Mouse (Mus musculus) hindbrain, embryonic 10.5 days (tissue): ENCODE measurements around the gene Klrg1. TPM values are rescaled to one million over a fixed set of nuclear protein-coding genes. Genes with fewer than 3 reads are reported as not detected.

Experiments used
- DNase-seq: peaks from one replicate; pipeline ENCODE4 v3.0.0-alpha.2; 2017; ENCODE audit warnings: low spot score
- H3K27ac ChIP-seq: fragments of 300-500 bp; sonication (generic); 2 replicates; pipeline ENCODE4 v1.5.1; 2016; ENCODE audit warnings: mild to moderate bottlenecking, moderate library complexity
- H3K27me3 ChIP-seq: fragments of 300-500 bp; sonication (generic); 2 replicates; pipeline ENCODE4 v1.6.1; 2016; ENCODE audit warnings: mild to moderate bottlenecking; ENCODE audit not compliant: poor library complexity, insufficient read depth, severe bottlenecking
- H3K36me3 ChIP-seq: fragments of 300-500 bp; sonication (generic); 2 replicates; pipeline ENCODE4 v1.6.1; 2016; ENCODE audit warnings: mild to moderate bottlenecking, moderate library complexity
- H3K4me1 ChIP-seq: fragments of 300-500 bp; sonication (generic); replicated peaks from 2 replicates; pipeline ENCODE4 v1.6.1; 2016; ENCODE audit warnings: mild to moderate bottlenecking
- H3K4me3 ChIP-seq: fragments of 300-500 bp; sonication (generic); 2 replicates; pipeline ENCODE4 v1.5.1; 2016; ENCODE audit warnings: mild to moderate bottlenecking, moderate library complexity
- H3K9me3 ChIP-seq: fragments of 300-500 bp; sonication (generic); 2 replicates; pipeline ENCODE4 v1.6.1; 2016; ENCODE audit warnings: mild to moderate bottlenecking, moderate library complexity
- WGBS: fragments of 180-500 bp; shearing (Covaris S2); methylation state at CpG from one replicate; pipeline ENCODE4 v1.1.7; 2016; 5-methylcytosine and 5-hydroxymethylcytosine counted together
- polyA plus RNA-seq: library from polyadenylated mRNA; unstranded; fragments of >200 nt; fragmentation: Nextera tagmentation; extraction: Ambion mirVana; gene quantifications from 2 replicates; pipeline ENCODE4 v1.2.1, GENCODE M21; 2016

The Klrg1 gene
- polyA plus RNA-seq = 0.21 TPM in 1 of 2 replicates, not detected in the other

DNA sequence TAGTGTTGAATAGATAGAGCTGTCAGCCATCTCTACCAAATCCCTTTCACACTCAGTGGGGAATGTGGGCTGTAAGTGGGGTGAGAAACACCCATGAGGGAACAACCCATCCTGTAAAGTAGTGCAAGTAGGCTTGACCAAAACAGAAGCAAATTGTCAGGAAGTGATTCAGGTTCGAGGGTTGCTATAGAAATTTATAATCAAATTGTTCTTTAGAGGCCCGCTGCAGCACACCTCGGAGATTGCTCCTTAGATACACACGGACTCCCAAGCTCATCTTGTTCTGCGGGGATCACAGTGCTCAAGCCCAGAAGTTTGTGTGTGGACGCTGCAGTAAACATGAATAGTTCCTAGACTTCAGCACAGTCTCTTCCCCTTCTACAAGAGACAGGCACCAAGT lies at the start of gene Klrg1:
TSS of gene Klrg1 (minus strand) at position 101 of the 400 bp plus-strand sequence.
- no peaks in the 10 kb centered on the region for H3K36me3 ChIP-seq
- 85% methylated on average over 6 of the region's 6 CpGs for WGBS
- H3K27ac ChIP-seq = no peak within 1 kb of the TSS
- no peaks in the 10 kb centered on the region for H3K4me1 ChIP-seq
- no peak for DNase-seq
- H3K4me3 ChIP-seq = no peak within 1 kb of the TSS
- no peaks in the 10 kb centered on the region for H3K27me3 ChIP-seq
- no peaks in the 10 kb centered on the region for H3K9me3 ChIP-seq

DNA sequence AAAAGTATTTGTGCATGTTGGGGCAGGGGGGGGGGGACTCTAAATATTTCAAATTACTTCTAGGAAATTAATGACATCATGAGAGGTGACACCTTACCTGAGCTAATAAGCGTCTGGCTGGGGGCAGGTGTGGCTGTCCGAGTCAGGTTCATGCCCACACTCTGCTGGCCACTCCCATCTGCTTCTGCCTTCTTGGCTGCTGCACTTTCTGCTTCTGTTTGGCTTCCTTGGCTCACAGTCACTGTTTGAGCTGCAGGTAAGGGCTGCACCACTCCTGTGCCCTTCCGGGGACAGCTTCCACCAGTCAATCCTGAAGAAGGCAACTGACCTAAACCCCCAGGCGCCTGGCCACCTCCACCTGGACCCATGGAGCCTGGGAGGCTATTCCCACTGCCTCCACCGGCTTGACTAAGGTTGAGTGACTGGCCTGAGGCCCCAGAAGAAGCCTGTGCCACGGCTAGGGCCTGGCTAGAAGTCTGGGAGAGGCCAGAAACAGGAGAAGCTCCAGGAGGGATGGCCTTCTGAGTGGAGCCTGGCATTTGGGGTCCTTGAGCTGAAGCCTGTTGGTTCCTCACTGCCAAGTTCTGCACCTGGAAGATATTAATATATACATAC lies 42.8 kb upstream of the Klrg1 start:
- WGBS = 96% methylated on average over 6 of the region's 6 CpGs
- DNase-seq = no peak
- peaks cover 93% of the 10 kb centered on the region for H3K36me3 ChIP-seq

DNA sequence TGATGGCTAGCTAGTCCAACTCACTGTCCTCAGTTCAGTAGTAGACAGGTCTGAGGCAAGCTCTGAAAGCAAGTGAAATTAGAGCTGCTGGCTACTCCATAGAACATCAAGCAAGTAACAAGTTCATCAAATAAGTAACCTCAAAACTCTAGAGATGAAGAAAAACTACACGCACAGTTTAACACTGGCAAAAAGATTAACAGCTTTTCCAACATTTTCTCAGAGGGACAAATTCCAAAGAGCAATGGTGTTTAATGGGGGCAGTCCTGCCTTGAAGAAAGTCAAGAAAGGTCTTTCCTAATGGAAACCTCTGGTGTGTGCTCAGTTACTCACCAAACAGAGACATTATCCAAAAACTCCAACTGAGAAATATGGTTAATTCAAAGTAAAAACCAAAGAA lies 36.0 kb upstream of the Klrg1 start:
- H3K4me1 ChIP-seq = no peaks in the 10 kb centered on the region
- peaks cover 99% of the 10 kb centered on the region for H3K36me3 ChIP-seq
- H3K9me3 ChIP-seq = no peaks in the 10 kb centered on the region
- WGBS = 100% methylated on average over 1 of the region's 1 CpGs
- H3K27me3 ChIP-seq = no peaks in the 10 kb centered on the region
- no peak overlapping the region for H3K4me3 ChIP-seq
- DNase-seq = no peak
- H3K27ac ChIP-seq = no peak overlapping the region

More for the DNA sequence above, 42.8 kb upstream of the Klrg1 start:
- Histone ChIP-seq H3K9me3 (no peaks in the 10 kb centered on the region), H3K4me3 (no peak overlapping the region), H3K27ac (no peak overlapping the region), H3K4me1 (no peaks in the 10 kb centered on the region), H3K27me3 (no peaks in the 10 kb centered on the region)

DNA sequence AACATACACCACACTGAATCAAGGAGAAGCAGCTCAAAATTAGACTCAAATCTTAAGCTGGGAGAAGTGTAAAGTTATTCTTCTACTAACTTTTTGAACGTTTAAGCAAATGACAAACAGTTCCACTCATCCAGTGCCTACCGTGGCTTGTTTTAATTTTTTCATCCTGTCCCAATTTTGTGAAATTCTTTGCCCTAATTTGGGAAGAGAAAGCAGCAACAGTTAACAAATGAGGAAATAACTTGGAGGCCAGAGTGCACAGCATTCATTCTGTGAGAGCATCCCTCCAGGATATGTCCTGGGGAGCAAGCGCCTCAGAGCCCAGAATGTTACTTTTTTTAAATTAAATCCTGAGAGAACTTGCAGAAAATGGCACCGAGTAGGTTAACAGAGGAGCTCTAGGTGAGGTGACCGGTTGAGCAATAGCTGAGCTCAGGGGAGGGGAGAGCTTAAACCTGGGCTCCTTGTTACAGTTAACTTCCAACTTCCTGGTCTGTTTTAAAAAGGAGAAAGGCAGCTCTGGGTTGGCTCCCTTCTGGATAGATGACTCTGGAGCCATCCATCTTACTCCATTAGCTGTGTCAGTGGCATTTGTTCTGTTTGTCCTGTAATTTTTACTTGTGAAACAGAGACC lies 27.6 kb upstream of the Klrg1 start:
- Histone ChIP-seq H3K36me3 (peaks cover 38% of the 10 kb centered on the region), H3K27ac (no peak overlapping the region), H3K4me3 (peak overlapping the region; percentile 86), H3K9me3 (no peaks in the 10 kb centered on the region), H3K4me1 (peaks cover 21% of the 10 kb centered on the region), H3K27me3 (no peaks in the 10 kb centered on the region)
- 82% methylated on average over 5 of the region's 5 CpGs for WGBS
- DNase-seq = no peak

DNA sequence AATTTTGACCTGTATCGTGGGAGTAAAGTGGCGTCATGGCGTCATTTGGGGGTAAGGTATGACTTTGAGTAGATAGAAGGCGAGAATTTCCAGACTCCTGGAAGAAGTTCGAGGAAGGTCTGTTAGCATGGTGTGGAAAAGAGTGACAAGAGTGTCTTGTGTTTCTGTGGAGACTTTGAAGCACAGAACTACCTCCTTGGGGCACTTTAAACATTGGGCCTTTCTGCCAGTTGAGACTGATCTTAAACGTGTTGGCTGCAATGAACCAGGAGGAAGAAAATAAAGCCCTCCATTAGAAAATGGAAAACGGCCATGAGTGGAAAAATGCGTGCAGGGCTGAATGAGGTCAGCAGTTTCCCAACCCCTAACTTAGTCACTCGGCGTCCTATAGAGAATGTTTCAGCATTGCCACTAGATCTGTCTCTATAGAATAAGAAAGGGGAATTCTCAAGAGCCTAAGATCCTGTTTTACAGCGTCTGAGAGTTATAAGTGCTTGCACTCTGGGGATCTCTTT lies 26.8 kb upstream of the Klrg1 start:
- H3K4me3 ChIP-seq = peak overlapping the region; percentile 86
- H3K27me3 ChIP-seq = no peaks in the 10 kb centered on the region
- peaks cover 30% of the 10 kb centered on the region for H3K36me3 ChIP-seq
- H3K4me1 ChIP-seq = peaks cover 21% of the 10 kb centered on the region
- H3K9me3 ChIP-seq = no peaks in the 10 kb centered on the region
- 15% methylated on average over 11 of the region's 11 CpGs for WGBS
- H3K27ac ChIP-seq = peak overlapping the region; percentile 93
- no peak for DNase-seq

DNA sequence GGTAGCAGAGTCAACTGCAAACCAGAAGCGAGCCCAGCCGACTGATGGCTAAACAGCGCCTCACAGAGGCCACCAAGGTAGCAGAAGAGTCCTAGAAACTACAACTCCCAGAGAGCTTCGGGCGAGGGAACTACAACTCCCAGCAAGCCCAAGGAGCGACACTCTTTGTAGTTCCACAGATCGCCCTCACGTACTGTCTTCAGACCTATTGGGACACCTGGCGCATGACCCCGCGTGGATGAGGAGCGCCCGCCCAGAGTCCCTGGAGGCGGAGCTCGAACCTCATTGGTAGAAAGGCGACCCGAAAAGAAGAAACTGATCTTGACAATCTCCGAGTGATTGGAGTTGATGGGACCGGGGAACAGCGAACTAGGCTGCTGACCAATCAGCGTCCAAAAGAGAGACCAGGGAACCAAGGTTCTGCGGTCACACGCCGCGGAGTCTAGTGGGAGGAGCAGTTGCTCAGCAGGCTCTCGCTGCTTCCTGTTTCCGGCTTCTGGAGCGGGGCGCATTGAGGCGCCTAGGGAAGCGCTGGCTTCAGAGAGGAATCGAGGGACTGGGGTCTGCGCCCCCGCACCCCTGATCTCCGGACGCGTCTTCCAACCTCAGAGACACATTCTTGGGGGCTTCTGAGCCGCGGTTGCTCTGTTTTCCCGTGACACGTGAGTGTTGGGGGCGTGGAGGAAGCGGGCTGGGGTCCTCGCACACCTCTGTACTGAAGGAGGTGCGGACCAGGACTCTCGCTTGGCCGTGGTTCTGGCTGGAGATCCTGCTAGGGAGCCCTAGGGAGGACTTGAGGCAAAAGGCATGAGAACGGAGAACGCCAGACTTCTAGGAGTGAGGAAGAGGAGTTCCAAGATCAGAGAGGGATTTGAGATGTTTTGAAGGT lies 26.1 kb upstream of the Klrg1 start, which contains the start of gene M6pr:
TSS of gene M6pr (plus strand) at position 216 of the 889 bp plus-strand sequence.
- Histone ChIP-seq H3K4me1 (peaks cover 21% of the 10 kb centered on the region), H3K9me3 (no peaks in the 10 kb centered on the region), H3K36me3 (peaks cover 22% of the 10 kb centered on the region), H3K27ac (peak within 1 kb of the TSS; percentile 93), H3K4me3 (peak within 1 kb of the TSS; percentile 86), H3K27me3 (no peaks in the 10 kb centered on the region)
- DNase-seq = peak; percentile 94
- under 1% methylated on average over 49 of the region's 49 CpGs for WGBS

DNA sequence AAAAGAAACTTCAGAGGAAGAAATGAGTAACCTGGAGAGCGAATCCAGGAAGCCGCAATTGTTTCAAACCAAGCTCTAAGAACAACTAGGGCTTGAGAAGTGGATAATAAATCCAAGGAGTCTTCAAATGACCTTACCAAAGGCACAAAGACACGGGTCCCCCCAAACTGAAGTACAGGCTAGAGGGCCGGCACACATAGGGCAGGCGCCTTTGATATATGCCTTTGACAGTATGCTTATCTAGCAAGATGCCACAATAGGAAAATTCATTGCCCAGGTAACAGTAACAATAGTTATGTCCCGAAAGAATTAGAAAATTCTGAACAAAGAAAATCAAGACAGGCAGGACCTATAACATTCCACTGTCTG lies 25.4 kb upstream of the Klrg1 start:
- H3K9me3 ChIP-seq = no peaks in the 10 kb centered on the region
- peaks cover 21% of the 10 kb centered on the region for H3K4me1 ChIP-seq
- no peak for DNase-seq
- H3K27ac ChIP-seq = peak overlapping the region; percentile 93
- H3K27me3 ChIP-seq = no peaks in the 10 kb centered on the region
- WGBS = 69% methylated on average over 6 of the region's 6 CpGs
- H3K36me3 ChIP-seq = peaks cover 16% of the 10 kb centered on the region
- peak overlapping the region; percentile 86 for H3K4me3 ChIP-seq

DNA sequence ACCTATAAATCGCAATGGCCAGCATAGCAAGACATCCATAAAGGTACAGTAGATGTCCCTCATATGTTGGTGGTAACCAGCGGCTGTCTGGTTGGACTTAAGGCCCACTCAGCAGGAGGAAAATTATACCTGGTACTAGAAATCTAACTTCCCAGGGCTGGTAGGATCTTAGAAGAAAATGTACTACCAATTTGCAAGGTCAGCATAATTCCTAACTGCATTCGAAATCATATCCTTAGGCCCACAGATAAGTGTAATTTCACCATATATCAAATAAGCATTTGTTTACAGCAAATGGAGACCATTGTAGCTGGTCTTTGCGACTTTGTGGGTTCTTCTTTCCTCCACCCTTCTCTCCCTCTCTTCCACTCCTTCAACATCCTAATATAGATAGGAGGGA lies 24.0 kb upstream of the Klrg1 start:
- H3K27me3 ChIP-seq = no peaks in the 10 kb centered on the region
- WGBS = 85% methylated on average over 4 of the region's 4 CpGs
- H3K9me3 ChIP-seq = no peaks in the 10 kb centered on the region
- H3K36me3 ChIP-seq = peaks cover 2% of the 10 kb centered on the region; the same call in 1 of the 2 replicates
- no peak for DNase-seq
- H3K4me1 ChIP-seq = peaks cover 21% of the 10 kb centered on the region
- no peak overlapping the region for H3K27ac ChIP-seq
- no peak overlapping the region for H3K4me3 ChIP-seq

DNA sequence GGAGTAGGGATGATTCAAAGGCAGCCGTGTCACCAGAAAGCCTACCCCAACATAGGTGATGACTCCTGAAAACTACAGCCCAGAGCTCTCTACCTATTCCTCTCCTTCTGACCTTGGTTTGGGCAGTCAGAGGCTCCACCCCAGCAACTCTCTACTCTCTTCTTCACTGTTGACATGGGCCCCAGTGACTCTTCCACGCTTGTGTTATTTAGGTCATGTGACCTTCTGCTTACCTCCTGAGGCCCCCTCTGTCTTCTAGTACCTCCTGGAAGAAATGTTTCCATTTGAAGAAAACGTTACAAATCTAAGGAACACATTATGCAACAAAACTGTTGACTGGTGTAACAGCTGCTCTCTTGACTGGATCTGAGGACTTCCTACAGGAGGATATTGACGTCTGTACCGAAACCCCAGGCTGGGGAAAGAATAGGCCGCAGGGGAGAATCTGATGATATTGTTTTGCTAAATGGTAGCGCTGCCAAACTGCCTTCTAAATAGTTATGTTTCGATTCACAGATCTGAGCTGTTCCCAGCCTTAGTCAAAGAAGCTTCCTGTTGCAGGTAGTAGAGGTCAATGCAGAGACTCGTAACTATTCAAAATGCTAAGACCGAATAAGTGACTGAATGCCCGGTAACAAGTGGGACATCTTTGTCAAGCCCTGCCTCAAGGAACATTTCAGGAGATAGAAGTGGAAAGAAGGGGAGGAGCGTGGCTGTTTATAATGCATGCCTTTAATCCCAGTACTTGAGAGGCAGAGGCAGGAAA lies 22.3 kb upstream of the Klrg1 start:
- Histone ChIP-seq H3K36me3 (no peaks in the 10 kb centered on the region), H3K9me3 (no peaks in the 10 kb centered on the region), H3K4me3 (no peak overlapping the region), H3K4me1 (peaks cover 9% of the 10 kb centered on the region), H3K27ac (no peak overlapping the region), H3K27me3 (no peaks in the 10 kb centered on the region)
- no peak for DNase-seq
- 85% methylated on average over 12 of the region's 12 CpGs for WGBS

DNA sequence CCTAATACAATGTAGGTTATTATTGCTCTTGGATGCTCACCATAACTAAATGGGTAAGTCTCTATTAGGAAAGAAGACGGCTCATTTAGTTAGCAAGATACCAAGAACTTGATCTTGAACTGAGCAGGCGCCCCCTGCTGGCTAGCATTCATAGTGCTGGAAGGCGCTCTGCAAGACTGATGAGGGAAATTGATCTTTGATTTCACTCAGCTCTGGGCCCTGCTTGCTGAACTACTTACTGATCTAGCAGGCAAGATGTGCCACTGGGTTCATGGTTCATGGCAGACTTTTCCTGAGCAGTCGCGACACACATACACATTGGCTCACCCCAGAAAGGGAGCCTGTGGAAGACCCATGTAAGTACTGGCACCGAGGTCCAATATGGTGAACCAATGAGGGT lies 21.7 kb upstream of the Klrg1 start:
- H3K4me3 ChIP-seq = no peak overlapping the region
- no peaks in the 10 kb centered on the region for H3K36me3 ChIP-seq
- H3K4me1 ChIP-seq = peaks cover 3% of the 10 kb centered on the region
- H3K9me3 ChIP-seq = no peaks in the 10 kb centered on the region
- H3K27ac ChIP-seq = no peak overlapping the region
- peak; percentile 79 for DNase-seq
- 36% methylated on average over 6 of the region's 6 CpGs for WGBS
- no peaks in the 10 kb centered on the region for H3K27me3 ChIP-seq

DNA sequence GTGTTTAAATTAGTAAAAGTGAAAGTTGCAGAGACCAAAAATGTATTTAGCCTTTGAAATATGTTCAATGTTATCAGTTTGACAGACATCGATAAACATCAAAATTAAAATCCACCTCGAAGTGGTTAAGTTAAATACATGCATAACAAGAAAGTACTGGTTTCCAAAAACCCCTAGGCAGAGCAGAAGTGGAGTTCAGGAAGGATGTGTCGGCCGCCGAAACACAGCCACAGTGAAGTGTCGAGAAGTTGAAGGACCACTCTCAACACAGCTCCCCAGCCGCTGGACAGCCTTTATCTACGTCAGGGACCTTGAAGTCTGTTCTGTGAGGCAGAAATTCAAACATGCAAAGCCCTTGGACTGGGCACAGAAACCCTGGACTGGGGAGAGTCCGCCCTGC lies 20.8 kb upstream of the Klrg1 start:
- Histone ChIP-seq H3K4me1 (peaks cover 2% of the 10 kb centered on the region; the same call in 1 of the 2 replicates), H3K27ac (no peak overlapping the region), H3K36me3 (no peaks in the 10 kb centered on the region), H3K4me3 (no peak overlapping the region), H3K27me3 (no peaks in the 10 kb centered on the region), H3K9me3 (no peaks in the 10 kb centered on the region)
- WGBS = 84% methylated on average over 9 of the region's 9 CpGs
- DNase-seq = no peak

DNA sequence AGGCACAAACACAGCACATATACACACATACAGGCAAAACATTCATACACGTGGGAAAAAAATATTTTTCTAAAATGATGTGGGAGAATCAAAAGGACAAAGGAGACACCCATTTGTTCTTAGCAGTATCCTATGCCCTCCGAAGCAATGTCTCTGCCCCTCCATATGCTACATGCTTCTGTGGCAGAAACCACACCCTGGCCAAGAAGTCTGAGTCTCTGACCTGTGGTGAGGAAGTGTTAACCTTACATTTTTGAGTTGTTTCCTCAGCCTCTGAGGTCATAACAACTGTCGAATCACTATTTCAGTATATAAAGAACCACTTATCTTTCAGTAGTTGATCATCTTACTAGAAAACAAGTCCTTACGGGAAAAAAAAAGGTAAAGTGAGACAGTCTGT lies 20.0 kb upstream of the Klrg1 start:
- 87% methylated on average over 4 of the region's 4 CpGs for WGBS
- Histone ChIP-seq H3K4me3 (no peak overlapping the region), H3K9me3 (no peaks in the 10 kb centered on the region), H3K27ac (no peak overlapping the region), H3K4me1 (peaks cover 5% of the 10 kb centered on the region; the same call in 1 of the 2 replicates), H3K36me3 (no peaks in the 10 kb centered on the region), H3K27me3 (no peaks in the 10 kb centered on the region)
- DNase-seq = no peak
